Mouse (Mus musculus) kidney, postnatal 4 days (tissue): ENCODE measurements around the gene Gm29776.

Experiments
- DNase-seq, 2 experiments: peaks; one replicate each; pipeline ENCODE4 v3.0.0; 2021; ENCODE audit warnings: mixed read lengths in 2 of 2

The Gm29776 gene

DNA sequence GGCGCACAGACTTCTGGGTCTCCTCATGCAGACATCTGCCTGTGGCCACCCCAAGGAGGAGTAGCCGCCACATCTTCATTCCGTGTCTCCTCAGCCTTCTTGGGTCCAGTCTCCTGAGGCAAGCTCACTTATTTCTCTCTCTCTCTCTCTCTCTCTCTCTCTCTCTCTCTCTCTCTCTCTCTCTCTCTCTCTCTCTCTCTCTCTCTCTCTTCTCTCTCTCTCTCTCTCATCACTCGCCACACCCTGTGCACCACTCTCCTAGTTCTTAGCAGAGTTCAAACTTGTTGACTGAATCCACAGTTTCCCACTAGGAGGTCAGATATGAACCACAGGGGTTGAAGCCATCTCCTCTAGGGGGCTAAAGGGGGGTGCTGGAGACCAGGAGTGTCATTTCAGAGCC is at the start of gene Gm29776:
TSS of gene Gm29776 (minus strand) at position 101 of the 400 bp plus-strand sequence.
- no peak for DNase-seq

DNA sequence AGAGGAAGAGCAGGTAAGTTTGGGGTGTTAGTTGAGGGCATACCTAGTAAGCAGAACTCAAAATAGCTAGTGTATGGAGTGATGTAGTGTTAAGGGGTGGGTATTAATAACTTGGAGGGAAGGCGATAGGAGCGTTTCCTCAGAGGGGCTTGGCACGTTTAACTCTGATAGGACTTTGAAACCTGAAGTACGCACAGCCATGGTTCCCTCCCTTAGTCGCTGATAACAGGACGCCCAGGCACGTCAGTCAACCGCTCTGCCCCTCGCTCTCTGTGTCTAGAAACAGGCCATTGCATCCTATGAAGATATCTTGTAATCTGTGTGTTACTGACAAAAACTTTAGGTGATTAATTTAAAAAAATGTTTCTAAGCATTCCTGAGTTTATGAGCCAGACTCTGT is 47.4 kb upstream of the Gm29776 start:
- DNase-seq, result no peak

DNA sequence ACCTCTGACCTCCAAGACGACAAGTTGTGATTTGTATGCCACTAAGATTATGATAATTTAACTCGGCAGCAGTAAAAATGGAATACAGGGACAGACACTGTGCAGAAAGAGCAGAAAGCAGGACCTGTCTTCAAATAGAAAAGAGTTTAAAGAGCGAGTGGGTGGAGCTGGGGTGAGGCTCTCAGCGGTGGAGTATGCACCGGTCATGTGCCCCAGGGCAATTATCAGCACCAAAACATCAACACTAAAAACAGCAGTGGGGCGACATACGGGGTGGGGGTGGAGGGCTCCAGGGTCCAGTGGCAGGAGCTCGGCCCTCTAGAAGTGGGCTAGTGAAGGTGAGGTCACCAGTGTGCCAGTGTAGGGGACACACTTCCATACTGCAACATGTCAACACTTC is 45.8 kb upstream of the Gm29776 start:
- no peak for DNase-seq

DNA sequence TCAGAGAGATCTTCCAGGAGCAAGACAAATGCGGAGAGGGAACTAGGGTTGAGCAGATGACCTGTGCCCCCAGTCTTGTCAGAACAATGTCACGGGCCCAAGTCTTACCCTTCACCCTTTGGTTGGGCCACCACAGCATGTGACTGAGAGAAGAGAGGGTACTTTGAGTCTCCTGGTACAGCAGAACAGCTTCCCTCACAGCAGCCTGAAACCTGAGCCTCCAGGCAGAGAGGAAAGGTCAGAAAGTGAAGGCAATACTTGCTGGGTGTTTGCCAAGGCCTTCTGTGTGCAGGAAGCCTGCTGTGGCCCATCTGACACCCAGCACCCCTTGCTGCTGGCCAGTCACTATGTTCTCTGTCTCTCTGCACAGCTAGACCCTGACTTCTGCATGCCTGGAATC is 43.7 kb upstream of the Gm29776 start:
- peak; percentile 38 to 61 for DNase-seq

DNA sequence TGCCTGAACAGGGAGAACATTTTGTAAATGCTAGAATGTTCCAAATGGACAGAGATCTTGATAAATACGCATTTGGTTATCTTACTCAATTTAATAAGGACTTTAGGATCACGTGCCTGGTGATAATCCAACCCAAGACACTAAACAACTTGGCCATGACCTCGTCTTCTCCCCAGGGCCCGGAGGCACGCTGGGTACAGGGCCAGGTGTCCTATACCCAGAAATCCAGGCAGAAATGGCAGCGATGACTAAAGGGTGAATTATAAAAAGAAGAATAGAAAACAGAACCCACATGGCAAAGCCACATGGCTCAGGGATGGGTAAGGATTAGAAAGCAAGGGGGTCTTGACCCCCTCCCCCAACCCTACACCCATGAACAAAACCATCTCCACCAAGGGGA is 43.1 kb upstream of the Gm29776 start:
- DNase-seq, result no peak

- DNase-seq, result no peak
Measured at GRCm38 (mm10) chr14:54737634-54738033, 39.0 kb upstream of the Gm29776 start.

DNA sequence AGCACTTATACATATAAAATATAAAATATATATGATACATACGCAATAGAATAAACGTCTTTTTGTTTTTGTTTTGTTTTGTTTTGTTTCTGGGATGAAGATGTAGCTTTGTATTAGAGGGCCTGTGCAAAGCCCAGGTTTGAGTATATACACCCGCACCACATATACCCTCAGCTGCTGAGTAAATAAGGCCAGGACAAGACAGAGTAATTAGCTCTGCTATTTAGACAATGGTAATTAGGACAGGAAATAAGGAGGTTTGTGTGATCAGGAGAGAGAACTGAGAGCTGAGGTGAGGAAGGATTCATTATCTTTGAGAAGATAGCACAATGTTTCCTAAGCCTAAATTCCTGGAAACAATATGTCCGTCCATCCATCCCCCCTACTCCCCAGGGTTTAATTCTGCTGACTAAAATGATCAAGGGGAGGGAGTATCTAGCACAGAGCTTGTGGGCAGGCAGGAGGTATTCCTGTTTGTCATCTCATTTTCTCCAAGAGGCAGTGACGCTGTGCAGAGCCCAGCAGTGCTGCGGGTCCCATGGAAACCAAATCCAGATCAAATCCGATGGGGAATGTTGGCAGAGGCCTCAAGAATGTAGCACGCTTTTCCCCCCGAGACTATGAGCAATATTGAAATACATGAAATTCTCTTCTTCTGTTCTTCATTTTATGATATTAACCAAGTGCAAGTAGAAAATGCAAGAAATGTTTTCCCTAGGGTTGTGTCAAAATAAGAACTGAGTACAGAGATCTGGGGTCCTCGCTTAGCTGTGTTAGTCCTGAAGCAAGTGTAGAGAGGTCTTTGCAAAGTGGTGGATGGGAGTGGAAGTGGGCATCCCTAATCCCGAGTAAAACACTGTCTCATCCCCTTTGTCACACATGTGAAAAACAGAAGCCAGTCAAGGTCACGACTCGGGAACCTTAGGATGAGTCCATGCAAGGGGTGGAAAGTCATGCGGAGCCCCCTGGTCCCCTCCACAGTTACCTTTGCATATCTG is 38.2 kb upstream of the Gm29776 start:
- no peak for DNase-seq

- no peak for DNase-seq
Measured at GRCm38 (mm10) chr14:54735221-54735620, 36.6 kb upstream of the Gm29776 start.

DNA sequence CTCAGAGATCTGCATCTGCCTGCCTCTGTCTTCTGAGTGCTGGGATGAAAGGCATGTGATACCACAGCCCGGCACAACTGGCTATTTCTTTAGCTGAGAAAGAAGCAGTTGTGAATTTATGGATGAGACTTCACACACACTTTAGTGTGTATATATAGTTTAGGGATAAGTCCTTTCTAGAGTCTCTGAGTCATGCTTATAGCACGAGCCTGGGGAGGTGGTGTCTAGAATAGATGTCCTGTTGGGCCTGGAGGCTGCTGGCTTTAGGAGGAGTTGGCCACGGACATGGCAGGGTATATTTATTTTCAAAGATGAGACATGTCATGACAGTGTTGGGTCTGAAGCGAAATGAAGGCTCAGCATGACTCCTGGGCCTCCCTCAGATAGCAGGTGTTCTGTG is 35.4 kb upstream of the Gm29776 start:
- DNase-seq, result no peak

- no peak for DNase-seq
Measured at GRCm38 (mm10) chr14:54732206-54732605, 33.6 kb upstream of the Gm29776 start.

DNA sequence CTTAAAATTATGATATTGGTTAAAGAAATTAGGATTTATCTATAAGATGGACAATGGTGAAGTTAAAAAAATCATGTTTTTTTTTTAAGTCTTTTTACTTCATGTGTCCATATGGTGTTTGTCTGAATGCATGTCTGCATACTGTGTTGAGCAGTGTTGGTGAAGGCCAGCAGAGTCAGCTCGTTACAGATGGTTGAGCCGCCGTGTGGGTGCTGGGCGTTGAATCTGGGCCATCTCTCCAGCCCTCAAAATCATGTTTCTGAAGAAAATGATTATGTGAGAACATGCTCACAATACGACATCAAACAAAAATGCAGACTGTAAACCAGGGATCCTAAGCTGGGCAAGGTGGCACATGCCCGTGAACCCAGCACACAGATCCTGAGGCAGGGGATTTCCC is 31.7 kb upstream of the Gm29776 start:
- no peak for DNase-seq

DNA sequence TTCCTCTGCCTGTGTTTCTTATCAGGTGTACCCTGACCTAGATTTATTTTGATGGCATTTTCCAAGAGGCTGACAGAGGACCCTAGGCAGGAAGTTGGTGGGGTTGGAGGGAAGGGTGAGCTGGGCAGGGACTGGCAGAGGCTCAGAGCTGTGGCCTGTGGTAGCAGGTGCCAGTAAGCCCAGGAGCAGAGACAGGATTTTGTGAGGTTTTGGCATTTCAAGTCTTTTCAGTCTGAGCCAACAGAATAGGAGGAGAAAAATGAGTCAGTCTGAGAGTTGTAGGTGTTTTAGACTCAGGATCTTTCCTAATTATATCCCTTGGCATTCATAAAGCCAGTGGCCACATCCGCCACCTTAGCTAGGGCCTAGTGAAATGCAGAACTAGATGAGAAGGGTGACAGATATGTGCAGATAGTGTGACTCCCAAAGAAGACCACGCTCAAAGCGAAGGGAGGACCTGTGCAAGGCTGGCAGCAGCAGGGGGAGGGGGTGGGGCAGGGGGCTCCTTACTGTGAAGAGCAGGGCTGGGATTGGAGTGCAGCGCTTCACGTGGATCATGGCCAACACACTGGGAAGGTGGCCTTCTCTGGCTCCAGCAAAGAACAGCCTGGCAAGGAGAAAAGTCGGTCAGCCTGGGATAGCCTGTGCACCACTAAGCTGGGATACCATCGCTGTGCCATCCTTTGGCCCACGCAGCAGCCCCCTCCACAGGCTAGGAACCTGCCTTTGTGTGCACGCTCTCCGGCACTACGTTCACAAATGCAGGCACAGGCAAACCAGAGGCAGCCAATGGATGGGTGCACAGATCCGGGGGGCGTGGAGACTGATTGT is 30.4 kb upstream of the Gm29776 start:
- DNase-seq, result no peak

DNA sequence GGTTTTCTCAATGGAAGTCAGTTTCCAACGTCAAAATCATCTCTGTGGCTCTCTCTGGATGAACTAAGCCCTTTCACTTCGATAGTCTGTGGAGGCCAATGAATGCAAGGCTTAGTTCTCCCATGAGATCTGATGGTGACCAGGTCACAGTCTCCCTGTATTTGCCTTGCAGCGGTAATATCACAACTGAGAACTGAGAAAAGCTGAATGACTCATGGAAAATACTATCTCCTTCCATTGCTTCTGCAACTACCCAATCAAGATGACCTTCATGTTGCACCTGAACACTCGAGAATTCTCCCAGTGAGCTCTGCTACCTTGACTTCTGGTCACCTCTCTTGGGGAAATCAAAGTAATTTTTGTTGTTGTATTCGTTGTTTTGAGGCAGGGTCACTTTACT is 28.9 kb upstream of the Gm29776 start:
- DNase-seq, result no peak

- no peak for DNase-seq
Measured at GRCm38 (mm10) chr14:54724049-54724448, 25.4 kb upstream of the Gm29776 start.

DNA sequence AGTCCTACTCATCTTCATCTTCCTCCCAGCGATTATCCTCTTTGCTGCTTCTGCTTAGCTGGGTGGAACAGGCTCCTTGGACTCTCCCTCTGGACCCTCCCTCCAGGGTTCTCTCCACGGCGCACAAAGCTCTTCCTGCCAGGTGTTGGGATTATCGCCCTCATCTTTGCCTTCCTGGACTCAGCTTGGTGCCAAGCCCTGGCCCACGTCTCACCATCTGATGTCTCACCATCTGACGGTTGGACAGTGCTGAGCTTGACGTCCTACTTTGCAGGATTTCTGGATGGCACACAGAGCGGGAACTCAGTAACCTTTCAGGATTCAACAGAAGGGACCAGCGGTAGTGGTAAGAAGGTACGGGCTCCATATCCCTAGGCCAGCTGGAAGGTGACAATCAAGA is 23.1 kb upstream of the Gm29776 start:
- DNase-seq, result no peak

DNA sequence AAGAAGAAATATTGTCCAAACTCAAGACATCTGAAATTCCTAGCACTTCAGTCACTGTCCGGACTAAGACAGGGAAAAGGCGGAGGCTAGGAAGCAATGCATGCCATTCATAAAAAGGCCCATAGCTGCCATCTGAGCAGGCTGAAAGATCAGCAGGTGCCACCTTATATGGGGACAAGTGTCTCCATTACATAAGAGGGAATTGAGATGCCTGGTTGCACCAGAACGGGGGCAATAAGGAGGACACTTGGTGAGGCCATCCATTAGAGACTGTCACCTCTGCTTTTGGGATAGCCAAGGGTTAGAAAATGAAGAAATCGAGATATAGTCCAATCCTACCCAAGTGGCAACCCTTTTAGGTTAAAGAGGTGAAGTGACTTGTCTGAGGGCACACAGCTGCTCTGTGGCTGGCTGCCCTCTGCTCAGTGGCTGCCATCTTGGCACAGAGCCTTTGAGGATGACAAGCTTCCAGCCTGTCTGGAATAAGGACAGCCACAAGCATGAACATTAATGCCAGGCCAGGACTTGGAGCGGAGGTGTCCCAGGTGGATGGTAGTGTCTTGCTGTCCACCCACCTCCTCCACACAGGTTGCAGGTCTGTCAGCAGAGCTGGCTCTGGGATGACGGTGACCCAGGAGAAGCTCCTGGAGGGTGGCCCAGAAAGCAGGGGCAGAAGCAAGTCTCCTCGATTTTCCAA is 22.2 kb upstream of the Gm29776 start:
- DNase-seq, result no peak

GRCm38 (mm10) chr14:54720041-54720440 is 21.4 kb upstream of the Gm29776 start:
- no peak for DNase-seq

DNA sequence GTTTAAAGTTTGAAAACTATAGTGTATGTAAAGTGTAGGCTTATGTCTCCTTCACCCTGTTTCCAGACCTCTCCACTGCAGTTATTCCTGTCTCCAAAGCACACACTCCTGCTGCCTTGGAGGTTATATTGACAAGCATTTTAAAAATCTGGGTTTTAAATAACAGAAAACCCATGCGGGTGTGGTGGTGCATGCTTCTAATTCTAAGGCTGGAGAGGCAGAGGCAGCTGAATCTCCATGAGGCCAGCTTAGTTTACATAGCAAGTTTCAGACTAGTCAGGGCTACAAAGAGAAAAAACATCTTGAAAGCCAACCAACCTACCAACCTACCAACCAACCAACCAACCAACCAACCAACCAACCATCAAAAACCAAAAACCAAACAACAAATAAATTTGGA is 16.8 kb upstream of the Gm29776 start:
- DNase-seq, result no peak

GRCm38 (mm10) chr14:54714617-54715081 is 16.0 kb upstream of the Gm29776 start:
- peak; percentile 33 to 53 for DNase-seq

GRCm38 (mm10) chr14:54714121-54714520 is 15.5 kb upstream of the Gm29776 start:
- DNase-seq, result peak; percentile 68 to 76

GRCm38 (mm10) chr14:54712861-54713260 is 14.2 kb upstream of the Gm29776 start:
- DNase-seq, result peak; percentile 37 to 57

GRCm38 (mm10) chr14:54712074-54712473 is 13.4 kb upstream of the Gm29776 start, which contains the start of gene Cebpe:
Cebpe (minus strand) TSS chr14:54712174.
- no peak for DNase-seq

DNA sequence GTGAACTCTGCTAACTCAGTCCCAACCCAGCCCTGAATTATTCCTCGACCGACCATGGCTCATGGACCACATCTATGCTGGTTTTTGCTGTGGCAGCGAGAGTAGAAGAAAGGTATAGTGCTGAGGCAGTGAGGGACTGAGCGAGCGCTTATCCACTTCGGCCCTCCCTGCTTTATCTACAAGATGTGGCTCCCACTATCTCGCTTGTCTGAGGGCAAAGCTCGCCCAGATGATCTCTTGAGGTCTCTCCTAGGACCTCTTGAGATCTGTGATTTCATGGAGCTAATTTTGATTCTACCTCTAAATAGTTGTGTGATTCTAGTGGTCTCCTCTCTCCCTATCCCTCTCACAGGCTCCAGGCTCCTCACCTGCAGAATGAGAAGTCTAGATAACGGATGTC is 10.4 kb upstream of the Gm29776 start:
- no peak for DNase-seq
